Mouse (Mus musculus): ENCODE measurements around the gene Rad51b. TPM values are rescaled to one million over a fixed set of nuclear protein-coding genes. Genes with fewer than 3 reads are reported as not detected.
A peak's percentile ranks its signal among the peaks of the same experiment; 100 is the strongest.

Rad51b gene
- total RNA-seq, 1 experiment from 2014 or later: 12.7 TPM

DNA sequence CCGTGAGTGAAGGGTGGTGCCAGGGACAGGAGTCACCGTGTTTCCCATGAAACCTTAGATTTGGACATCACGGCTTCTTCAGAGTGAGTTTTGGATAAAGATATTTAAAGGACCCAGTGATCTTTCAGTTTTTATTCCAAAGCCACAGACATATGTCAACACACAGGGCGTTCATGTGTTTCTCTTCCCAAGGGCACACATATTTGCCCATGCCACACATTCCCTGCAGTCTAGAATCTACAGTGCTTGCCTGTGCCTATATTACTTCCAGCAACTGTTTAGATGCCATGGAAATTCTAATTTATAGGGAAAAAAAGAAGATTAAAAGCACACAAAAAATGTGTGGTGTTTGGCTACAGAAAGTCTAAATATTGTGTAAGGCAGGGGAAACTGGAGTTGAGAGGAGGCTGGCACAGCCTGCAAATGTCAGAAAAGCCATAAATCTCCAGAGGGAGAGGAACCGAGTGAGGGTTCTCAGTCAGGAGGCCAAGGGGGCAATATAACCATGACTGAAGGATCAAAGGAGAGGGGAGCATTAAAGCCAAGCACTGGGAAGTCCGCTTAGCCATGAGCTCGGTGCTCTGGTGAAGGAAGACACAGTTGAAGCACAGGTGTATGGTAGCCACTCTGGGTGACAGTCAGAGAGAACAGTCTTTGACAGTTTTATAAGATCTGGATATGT, 367.0 kb downstream of the Rad51b start:
- peak; percentile 22 to 48; a peak in 3 of 4 replicates for ATAC-seq (replicated peaks in 1 of 2; ENCODE audit: insufficient read depth in 1 of 2, low FRiP score in 2 of 2, low TSS enrichment in 1 of 2, low read depth in 1 of 2, poor library complexity in 2 of 2, severe bottlenecking in 2 of 2)

DNA sequence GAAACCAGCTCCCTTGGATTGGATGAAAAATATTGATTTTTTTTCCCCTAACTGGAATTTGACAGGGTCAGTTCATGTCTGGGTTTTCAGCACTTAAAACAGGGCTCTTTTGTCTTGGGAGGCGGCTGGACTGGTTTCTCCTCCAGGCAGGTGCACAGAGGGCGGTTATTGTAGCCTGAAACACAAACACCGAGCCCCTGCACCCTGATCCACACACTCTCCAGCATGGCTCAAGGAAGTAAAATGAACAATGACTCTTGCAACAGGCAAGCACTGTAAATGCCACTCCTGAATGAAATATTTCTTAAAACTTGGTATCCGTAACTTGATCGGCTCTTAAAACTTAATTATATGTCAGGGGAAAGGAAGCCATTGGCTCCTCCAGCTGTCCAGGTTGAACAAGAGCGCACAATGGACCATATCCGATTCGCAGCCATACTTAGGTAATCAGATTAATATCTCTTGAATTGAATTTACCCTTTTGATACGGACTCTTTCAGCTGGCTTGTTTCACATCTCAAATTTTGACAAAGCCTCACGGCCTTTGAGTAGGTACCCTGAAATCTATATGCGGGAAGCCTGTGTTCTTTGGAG, 377.9 kb downstream of the Rad51b start:
- no peak for ATAC-seq (replicated peaks in 1 of 2; ENCODE audit: insufficient read depth in 1 of 2, low FRiP score in 2 of 2, low TSS enrichment in 1 of 2, low read depth in 1 of 2, poor library complexity in 2 of 2, severe bottlenecking in 2 of 2)

DNA sequence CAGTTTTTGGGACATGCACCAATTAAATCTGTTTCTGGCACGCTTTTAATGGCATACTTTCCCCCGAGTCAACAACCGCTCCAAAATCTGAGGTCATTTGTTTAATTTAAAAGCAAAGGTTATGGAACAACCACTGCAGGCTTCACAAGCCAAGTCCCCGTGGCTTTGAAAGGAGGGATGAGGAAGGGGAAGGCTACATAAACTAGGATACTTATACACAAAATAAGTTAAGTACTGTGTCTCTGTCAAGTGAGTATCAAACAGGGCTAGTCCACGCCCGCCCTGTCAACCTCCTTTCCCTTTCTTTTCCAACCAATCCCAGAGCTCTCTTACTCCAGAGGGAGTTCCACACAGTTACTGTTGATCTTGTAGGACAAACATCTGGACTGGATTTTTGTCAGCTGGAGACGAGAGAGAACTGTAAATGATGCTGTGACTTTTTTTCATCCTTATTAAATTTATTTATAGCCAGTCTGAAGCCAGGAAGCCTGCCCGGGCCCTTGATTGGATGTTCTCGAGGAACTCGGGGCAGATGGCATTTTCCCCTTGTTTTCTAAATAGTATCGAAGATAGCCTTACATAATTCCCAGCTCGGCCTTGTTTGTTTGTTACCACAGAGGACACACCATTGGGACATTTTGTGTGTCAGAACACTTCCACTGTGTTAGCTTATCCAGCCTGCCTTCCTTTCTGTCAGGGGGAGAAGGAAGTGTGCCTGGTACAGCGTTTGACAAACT, 378.5 kb downstream of the Rad51b start:
- ATAC-seq (replicated peaks in 1 of 2; ENCODE audit: insufficient read depth in 1 of 2, low FRiP score in 2 of 2, low TSS enrichment in 1 of 2, low read depth in 1 of 2, poor library complexity in 2 of 2, severe bottlenecking in 2 of 2): peak in 1 of 2 experiments; percentile 68; a peak in 1 of 4 replicates

DNA sequence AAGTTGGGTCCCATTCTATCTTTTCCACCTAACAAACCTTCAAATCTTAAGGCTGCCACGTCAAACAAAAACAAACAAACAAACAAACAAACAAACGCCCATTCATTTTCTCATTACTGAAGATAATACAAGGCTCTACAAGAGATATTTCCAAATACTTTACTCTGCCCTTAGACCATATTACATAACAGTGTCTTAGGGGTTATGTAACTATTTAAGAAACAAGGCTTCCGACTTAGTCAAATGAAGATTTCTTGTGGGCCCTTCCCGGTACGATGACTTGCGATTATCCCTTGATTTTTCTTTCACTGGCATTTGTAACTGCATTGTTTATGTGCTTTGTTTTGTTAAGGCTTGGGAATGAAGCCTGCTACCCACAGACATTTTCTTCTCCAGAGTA, 379.2 kb downstream of the Rad51b start:
- peak in 1 of 2 experiments; percentile 48; a peak in 1 of 4 replicates for ATAC-seq (replicated peaks in 1 of 2; ENCODE audit: insufficient read depth in 1 of 2, low FRiP score in 2 of 2, low TSS enrichment in 1 of 2, low read depth in 1 of 2, poor library complexity in 2 of 2, severe bottlenecking in 2 of 2)

DNA sequence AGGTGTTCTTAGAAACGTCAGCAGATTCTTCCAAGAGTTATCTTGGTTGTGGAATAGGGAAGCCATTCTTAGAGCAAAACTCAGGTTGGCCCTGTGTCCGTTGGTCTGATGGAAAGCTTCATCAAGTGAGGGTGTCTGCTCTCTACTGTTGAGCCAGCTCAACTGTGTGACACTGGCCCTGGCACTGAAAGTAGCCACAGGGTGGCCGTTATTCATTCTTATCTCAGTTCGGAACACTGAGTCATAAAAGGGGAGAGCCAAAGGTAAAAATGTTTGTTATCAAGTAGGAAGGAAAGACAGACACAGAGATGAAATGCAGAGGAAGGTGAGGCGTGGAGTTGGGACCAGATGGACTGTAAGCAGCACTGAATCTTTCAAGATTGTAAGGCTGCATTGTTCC, 379.8 kb downstream of the Rad51b start:
- ATAC-seq (replicated peaks in 1 of 2; ENCODE audit: insufficient read depth in 1 of 2, low FRiP score in 2 of 2, low TSS enrichment in 1 of 2, low read depth in 1 of 2, poor library complexity in 2 of 2, severe bottlenecking in 2 of 2): no peak

DNA sequence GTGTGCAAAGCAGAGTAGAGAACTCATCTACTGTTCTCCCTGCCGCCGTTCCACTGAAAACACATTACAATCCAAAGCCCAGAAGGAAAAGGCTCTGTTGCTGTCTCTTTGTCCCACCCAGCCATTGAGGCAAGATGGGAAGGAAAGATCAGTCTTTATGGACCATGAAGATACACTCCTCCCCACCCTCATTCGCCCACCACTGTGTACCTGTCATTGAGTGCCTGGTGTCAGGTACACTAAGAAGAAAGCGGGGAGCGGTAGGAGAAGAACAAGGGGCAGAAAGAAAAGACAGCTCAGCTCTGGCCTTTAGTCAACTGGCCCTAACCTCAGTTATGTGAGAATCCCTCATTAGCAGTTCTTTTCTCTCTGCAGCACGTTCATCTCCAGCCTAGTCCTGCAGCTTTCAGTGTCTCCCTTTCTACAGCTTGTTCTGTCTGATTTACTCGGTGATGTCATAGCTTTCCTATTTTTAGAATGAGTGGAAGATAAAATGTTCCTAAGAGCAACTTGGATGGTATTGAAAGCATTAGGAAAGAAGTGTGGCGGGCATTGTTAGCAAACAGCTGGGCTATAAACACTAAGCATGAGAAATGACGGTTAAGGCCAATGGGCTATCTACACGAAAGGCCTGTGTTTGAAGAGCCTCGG, 382.3 kb downstream of the Rad51b start:
- no peak for ATAC-seq (replicated peaks in 1 of 2; ENCODE audit: insufficient read depth in 1 of 2, low FRiP score in 2 of 2, low TSS enrichment in 1 of 2, low read depth in 1 of 2, poor library complexity in 2 of 2, severe bottlenecking in 2 of 2)

DNA sequence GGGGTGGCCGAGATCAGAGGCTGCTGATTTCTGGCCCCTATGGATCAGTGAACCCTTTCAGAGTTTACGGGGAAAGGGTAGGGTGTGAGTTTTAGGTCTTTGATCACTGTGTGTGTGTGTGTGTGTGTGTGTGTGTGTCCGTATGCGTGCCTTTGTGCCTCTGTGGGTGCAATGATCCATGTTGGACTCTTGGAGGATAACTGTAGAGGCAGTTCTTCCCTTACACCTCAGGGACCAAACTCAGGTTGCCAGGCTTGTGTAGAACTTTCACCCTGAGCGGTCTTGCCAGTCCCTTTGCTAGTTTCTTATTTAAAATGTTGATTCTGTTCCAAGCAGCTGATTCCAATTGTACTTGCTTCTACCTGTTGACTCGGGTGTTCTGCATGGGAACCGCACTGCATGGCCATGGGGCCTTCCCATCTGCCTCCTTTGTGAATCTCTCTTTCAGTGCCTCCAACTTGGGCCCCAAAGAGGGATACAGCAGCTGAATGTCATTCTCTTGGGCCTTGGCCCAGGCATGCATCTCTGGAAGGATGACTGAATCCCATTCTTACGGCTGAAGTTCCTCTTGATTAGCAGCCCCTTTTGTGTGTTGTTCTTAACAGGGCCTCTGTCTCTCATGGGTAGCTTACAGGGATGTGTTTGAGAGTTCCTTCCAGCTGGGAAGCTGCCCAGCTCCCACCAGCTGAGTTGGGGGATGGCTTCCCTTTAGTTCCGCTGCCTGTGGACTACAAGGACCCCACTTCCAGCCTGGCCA, 383.0 kb downstream of the Rad51b start:
- ATAC-seq (replicated peaks in 1 of 2; ENCODE audit: insufficient read depth in 1 of 2, low FRiP score in 2 of 2, low TSS enrichment in 1 of 2, low read depth in 1 of 2, poor library complexity in 2 of 2, severe bottlenecking in 2 of 2): no peak

DNA sequence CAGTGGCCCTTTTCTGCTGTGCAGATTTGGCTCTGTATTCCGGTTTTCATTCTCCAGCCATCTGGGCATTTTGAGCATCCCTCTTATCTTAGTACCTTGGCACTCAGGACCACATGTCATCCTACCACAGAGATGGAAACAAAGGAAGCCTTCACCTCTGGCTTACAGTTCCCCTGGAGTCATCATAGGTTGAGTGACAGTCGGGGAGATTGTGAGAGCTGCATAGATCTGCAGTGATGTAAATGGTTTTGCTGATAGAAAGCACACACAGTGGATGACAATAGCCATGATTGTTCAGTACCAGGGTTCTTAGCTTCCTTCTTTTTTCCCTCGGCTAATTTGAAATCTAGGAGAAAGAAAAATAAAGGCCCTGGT, 383.6 kb downstream of the Rad51b start:
- ATAC-seq (replicated peaks in 1 of 2; ENCODE audit: insufficient read depth in 1 of 2, low FRiP score in 2 of 2, low TSS enrichment in 1 of 2, low read depth in 1 of 2, poor library complexity in 2 of 2, severe bottlenecking in 2 of 2): no peak

DNA sequence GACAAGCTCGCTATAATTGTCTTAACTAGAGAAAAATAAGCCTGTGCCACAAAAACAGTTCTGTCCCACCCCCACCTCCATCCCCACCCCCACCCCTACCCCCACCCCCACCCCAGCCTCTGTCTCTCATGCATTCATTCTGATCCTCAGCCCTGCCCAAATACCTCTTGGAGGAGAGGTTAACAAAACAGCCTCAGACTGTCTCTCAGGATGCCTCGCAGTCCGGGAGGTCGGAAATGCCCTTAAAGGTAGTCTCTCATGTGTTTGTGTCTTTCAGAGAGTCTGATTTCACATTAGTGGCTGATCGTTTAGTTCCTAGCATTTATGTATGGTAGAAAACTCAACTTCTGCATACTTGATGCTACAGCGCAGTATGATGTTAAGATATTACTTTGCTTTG, 384.5 kb downstream of the Rad51b start:
- ATAC-seq (replicated peaks in 1 of 2; ENCODE audit: insufficient read depth in 1 of 2, low FRiP score in 2 of 2, low TSS enrichment in 1 of 2, low read depth in 1 of 2, poor library complexity in 2 of 2, severe bottlenecking in 2 of 2): no peak

DNA sequence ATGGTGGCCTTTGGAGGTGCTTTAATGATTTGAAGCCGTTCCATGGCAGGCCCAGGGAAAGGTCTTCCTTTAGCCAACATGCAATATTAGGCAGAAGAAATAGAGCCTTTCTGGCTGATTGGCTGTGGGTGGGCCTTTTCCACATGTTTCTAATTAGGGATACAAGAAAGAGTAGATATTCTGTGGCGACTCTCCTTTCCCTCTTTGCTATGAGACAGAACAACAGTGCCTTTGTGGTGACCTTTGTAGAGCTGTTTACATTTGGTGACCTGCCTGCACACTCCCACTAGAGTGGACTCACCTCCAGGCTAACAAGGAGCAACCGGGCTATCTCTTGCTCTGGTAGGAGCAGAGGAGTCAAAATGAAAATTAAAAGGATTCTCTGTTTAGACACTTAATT, 386.3 kb downstream of the Rad51b start:
- no peak for ATAC-seq (replicated peaks in 1 of 2; ENCODE audit: insufficient read depth in 1 of 2, low FRiP score in 2 of 2, low TSS enrichment in 1 of 2, low read depth in 1 of 2, poor library complexity in 2 of 2, severe bottlenecking in 2 of 2)

DNA sequence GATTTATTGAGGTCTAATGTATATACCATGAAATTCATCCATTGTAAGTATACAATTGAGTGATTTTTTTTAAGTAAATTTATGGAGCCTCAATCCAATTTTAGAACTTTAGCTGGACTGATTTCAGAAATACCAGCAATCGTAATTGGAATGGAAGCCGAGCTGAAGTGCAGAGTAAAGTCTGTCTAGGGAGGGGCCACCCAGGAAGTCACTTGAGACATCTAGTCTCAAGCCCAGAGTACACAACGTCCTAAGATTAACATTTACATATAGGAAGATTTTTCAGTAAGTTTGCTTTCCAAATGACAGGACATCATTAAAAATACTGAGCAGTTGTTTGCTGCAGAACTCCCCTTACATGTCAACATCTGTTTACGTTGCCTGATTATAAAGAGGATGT, 386.7 kb downstream of the Rad51b start:
- no peak for ATAC-seq (replicated peaks in 1 of 2; ENCODE audit: insufficient read depth in 1 of 2, low FRiP score in 2 of 2, low TSS enrichment in 1 of 2, low read depth in 1 of 2, poor library complexity in 2 of 2, severe bottlenecking in 2 of 2)

DNA sequence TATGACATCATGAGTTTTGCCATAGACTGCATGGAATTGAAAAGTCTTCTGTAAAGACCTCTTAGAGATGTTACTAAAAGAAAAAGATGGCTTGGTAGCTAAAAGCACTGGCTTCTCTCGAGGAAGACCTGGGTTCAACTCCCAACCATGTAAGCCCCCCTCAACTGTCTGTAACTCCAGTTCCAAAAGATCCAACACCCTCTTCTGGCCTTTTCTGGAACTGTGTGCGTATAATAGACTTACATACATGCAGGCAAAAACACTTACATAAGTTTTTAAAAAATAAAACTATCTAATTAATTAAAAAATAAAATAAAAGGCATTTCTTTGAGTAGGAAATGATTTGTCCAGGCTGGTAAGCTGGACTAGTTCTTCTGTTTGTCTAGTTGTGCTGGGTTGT, 387.3 kb downstream of the Rad51b start:
- no peak for ATAC-seq (replicated peaks in 1 of 2; ENCODE audit: insufficient read depth in 1 of 2, low FRiP score in 2 of 2, low TSS enrichment in 1 of 2, low read depth in 1 of 2, poor library complexity in 2 of 2, severe bottlenecking in 2 of 2)

DNA sequence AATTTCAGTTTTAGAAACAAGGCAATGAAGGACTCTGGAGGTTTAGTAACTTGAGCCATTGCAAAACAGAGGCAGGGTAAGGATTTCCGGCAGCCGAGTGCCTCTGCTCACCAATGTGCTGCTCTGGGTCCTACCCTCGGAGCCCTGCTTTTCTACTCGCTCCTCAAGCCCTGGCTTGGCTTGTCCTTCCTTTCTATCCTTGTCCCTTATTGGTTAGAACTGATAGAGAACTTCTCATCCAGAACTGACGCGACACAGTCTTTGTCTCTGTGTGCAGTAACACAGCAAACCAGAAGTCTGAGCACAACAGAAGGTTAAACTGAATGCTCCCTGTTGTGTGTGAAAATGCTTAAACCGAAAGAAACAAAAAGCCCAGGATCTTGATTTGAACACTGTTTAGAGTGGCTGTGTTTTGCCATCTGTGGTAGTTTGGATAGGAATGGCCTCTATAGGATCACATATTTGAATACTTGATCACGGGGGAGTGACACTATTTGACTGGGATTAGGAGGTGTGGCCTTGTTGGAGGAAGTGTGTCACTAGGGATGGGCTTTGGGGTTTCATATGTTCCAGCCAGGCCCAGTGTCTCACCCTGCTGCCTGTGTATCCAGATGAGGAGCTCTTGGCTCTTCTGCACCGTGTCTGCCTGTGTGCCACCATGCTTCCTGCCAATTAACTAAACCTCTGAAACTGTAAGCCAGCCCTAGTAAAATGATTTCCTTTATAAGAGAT, 389.7 kb downstream of the Rad51b start:
- ATAC-seq (replicated peaks in 1 of 2; ENCODE audit: insufficient read depth in 1 of 2, low FRiP score in 2 of 2, low TSS enrichment in 1 of 2, low read depth in 1 of 2, poor library complexity in 2 of 2, severe bottlenecking in 2 of 2): peak in 1 of 2 experiments; percentile 32; a peak in 1 of 4 replicates

DNA sequence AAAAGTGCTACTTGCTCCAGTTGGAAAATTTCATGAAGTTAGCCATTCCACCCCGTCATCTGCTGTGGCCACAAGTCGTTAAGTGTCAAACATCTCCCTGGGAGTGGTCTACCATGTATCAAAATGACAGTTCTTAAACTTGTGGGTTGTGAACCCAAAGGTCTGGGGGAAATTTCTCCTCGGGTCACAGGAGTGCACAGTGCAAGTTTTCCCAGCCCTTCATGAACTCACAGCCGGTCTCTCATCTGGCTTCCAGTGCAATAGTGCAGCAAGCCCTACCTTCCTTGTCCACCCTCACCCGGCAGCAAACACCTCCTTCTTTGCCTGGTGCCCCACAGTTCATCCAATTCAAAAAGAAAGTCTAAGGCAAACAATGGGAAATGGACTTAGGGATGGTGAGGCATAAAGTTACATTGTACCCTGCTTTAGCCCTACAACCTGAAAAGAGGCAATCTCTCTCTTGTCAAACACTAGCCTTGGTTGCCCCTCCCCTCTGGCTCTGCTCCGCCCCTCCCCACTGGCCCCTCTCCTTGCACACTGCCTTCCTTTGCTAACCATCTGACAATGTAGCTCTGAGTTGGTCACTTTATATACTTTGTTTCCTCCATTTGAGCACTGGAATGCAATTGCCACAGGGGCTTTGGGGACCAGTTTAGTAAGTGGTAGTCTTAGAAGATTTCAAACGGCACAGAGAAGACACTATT, 390.8 kb downstream of the Rad51b start:
- ATAC-seq (replicated peaks in 1 of 2; ENCODE audit: insufficient read depth in 1 of 2, low FRiP score in 2 of 2, low TSS enrichment in 1 of 2, low read depth in 1 of 2, poor library complexity in 2 of 2, severe bottlenecking in 2 of 2): no peak

DNA sequence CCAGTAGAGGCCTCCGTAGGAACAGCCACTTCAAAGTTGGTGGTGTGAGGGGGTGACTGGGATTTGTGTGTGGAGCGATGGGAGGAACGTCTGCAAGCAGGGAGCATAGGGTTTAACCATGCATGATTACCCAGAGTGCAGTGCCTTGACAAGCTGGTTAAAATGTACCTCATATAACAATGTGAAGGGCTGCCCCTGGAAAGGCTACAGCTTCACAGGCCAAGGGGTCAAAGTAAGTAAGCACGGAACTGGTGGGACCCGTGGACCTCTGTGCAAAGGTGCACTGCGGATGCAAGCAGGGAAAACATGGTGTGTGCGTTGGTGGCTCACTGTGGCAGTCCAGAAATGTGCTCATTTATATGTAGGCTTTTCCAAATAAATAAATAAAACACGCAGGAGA, 392.2 kb downstream of the Rad51b start:
- ATAC-seq (replicated peaks in 1 of 2; ENCODE audit: insufficient read depth in 1 of 2, low FRiP score in 2 of 2, low TSS enrichment in 1 of 2, low read depth in 1 of 2, poor library complexity in 2 of 2, severe bottlenecking in 2 of 2): no peak

Measured in hematopoietic stem cell, adult 5-6 weeks (primary cell).